Mouse (Mus musculus) kidney, postnatal 25 days (tissue): ENCODE data around the gene N4bp2l2.

Source experiments
- DNase-seq, 2 experiments: peaks; one replicate each; pipeline ENCODE4 v3.0.0; 2021; ENCODE audit warnings: mixed read lengths in 2 of 2

The N4bp2l2 gene

GRCm38 (mm10) chr5:150560851-150561250 lies 105.1 kb downstream of the N4bp2l2 start:
- DNase-seq: no peak

GRCm38 (mm10) chr5:150559519-150560103 lies 106.4 kb downstream of the N4bp2l2 start:
- DNase-seq: no peak
